Mouse (Mus musculus): ENCODE results near the gene Gnb1l.

The Gnb1l gene

DNA sequence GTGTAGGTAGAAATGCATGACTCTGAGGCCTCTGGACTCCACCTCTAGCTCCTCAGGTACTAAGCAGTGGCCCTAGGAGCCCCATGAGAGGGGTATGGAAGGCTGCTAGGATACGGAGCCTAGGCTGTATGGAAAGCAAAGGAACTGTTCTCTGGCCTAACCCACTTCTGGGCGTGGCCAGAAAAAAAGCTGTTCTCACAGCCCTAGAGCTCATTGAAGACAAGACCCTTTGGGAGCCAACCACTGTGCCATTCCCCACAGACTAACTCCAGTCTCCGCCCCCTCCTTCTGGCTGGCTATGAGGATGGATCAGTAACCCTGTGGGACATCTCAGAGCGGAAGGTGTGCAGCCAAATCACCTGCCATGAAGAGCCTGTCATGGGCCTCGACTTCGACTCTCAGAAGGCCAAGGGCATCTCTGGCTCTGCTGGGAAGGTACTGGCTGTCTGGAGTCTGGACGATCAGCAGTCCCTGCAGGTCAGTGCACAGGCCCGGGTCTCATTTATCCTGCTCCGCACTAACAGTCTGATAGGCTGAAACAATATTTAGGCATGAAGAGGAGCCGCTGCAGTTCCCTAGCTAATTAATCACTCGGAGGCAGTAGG is 53.7 kb downstream of the Gnb1l start:
- DNase-seq: no peak

DNA sequence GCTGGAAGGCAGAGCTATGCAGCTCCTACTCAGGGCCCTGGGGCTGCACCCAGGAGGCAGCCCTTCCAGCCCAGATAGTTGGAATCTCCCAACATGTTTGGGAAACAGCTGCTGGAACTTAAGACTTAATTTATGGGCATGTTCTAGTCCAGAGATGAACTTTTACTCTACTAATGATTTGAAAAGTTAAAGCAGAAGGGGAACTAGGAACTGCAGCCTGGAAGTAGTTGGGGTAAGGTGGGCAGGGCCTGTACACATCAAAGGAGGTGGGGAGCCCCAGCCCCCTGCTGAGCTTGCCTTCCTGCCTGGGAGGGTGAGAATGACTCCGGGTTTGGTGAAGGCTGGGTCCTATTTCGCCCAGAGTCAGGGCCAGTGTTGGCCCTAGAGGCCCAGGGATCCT is 56.2 kb downstream of the Gnb1l start:
- DNase-seq: no peak

DNA sequence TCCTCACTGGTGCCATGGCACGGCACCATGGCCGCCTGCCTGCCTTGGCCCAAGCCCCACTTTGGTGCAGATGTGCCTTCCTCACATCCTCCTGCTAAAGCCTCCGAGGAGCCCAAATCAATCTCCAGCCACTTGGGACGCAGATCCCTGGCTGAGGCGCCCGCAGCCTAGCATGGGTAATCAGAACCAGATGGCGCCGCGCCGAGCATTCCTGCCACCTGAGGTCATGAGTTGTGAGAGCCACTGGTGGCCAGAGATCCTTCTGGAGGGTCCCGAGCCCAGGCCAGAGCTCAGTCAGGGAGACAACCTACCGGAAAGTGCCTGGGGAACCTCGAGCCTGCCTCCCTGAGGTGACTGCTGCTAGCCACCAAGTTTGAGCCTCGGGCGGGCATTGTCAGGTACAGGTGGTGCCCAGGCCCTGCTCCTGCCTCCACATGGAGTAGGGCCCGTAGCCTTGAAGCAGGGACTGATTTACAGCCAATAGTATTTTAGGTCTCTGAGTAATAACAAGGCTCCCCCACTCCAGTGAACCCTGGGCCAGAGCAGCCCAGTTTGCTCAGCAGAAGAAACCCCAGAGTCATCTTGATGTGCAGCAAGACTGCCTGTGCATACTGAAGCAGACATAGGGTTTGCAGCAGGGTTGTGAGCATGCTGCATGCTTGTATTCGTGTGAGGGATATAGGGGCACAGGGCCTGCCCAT is 56.9 kb downstream of the Gnb1l start:
- peak; percentile 21 for DNase-seq

DNA sequence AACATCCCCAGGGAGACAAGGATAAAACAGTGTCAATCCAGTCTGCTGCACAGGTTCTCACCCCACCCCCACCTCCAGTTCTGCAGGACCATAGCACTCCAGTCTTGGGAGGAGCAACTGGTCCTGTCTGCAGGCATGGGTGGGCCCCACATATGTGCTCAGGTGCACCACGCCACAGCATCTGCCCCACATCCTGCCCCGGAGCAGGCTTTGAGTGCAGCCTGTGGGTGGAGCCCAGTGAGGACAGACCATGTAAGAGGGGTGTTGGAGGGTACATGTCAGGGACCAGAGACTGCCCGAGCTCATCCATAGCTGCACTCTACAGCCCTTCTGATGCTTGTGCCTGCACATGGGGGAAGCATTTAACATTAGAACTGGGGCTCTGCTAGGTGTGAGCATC is 57.9 kb downstream of the Gnb1l start:
- DNase-seq: no peak

DNA sequence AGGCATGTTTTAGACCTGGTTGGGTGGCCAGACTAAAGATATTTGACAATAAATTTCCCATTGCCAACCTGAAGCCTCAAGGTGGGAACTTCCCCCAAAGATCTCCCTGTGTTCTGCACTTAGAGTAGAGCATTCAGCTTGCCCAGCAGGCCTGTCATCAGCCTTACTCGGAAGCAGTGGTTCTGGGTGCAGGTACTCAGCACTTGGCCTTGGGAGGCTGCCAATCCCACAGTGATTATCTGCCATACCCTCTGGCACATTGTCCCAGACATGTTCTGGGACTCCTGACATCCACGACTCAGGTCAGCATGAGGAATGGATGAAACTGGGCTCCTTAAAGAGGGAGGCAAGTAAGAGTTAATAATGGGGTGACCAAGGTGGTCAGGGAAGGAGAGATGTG is 66.0 kb downstream of the Gnb1l start:
- DNase-seq: no peak

DNA sequence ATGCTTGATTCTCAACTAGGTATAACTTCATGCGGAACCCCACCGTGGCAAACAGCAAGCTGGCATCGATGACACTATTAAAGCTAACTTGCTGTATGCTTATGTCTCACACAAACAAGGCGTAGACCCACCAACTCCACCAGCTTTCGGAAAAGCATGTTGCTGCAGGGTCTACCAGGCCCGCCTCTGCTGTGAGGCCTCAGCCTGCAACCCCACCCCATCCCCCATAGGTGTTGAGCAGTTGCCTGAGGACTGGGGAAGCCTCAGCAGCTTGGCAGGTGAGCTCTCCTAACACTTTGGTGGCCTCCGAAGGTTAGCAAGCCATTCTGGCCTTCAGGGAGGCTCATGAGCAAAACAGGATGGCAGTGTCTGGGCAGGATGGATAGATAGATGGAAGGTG is 70.1 kb downstream of the Gnb1l start:
- DNase-seq: no peak

DNA sequence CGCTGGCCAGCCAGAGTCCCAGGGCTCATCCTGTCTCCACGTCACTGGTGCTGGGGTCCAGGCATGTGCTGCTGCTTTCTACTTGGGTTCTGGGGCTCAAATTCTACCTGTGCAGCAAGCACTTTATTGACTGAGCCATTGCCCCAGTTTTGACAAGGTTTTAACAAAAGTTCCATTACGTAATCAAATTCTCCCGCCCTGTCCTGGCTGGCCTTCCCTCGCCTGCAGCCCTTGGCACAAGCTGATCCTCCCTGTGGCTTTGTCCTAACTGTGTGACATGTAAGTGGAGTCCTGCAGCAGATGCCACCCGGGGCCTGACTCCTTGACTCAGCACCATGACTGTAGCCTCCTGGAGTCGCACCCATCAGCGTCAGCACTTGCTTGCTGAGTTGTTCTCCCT is 75.7 kb downstream of the Gnb1l start:
- DNase-seq: no peak

DNA sequence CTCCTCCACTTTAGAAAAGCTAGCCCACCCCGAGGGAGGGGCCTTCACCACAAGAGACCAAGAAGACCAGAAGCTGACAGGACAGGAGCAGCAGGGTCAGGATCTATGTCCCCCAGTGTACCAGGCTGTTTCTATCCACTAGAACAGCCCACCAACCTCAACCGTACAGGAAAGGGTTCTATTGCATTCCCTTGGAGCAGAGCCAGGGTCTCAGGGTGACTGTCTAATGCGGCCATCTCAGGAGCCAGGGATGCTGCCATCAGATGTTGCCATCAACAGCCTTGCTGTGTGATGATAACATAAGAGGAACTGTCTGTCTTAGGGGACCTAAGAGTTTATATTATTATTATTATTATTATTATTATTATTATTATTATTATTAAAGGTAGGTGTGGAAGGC is 78.6 kb downstream of the Gnb1l start:
- DNase-seq: no peak

DNA sequence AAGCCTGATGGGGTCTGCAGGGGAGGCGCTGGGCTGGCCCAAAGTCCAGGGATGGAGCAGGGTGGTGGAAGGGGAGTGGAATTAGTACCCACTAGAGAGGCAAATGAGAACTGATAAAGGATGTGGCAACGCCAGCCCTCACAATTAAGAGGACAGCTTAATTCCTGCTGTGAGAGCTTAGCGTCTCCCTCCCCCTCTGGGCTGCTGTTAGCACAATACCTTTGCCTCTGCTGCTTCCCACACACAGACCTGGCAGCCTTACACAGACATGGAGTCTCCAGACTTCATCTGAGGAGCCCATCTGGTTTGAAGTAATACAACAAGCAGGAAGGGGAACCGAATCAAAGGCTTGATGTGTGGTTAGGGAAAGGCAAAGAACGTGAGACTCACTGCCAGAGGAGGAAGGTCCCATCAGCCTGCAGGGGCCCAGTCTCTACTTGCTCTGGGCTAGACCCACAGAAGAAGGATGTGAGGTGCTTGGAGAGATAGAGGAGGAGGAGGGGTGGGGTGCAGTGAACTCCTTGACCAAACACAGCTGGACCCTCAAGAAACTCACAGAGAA is 79.2 kb downstream of the Gnb1l start:
- no peak for DNase-seq

DNA sequence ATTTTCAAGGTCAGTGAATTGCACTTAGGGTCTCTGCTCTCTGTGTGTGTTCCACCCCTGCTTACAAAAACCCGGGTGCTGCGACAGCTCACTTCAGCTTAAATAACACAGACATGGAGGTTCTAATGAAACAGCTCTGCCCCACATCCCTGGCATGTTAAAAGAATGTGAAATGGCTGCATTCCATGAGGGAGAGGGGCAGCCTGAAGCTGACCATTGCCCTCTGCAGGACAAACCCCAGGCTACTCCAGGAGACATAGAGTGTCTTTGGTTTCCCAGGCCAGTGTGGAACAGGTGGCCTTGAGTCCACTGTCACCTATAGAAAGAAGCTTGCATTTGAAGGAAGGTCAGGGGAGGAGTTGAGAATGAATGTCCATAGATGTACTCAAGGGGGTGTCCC is 81.9 kb downstream of the Gnb1l start:
- no peak for DNase-seq

DNA sequence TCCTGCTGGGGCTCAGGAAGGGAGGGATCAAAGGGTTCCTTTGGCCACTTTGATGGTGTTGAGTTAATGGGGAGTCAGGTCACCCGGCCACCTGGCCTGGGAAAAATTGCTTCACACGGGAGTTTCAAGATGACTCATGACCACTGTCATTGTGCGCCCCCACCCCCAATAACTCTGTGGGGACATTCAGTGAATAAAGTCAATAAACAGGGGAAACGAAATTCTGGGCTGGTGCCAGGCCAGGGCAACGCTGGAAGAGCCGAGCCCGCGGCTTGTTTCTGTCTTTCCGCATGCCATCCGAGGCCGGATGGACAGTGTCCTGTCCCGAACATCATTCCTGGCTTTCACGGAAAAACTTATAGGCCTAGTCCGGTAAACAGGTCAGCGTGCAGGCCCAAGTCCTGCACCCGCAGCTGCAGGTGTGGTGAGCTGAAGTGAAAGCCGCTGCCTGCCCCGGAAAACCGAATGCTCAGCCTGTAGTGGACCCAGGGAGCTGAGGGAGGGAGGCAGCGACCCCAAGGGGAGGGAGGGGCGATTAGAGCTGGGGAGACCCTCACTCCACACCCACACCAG is 82.6 kb downstream of the Gnb1l start:
- DNase-seq: no peak

DNA sequence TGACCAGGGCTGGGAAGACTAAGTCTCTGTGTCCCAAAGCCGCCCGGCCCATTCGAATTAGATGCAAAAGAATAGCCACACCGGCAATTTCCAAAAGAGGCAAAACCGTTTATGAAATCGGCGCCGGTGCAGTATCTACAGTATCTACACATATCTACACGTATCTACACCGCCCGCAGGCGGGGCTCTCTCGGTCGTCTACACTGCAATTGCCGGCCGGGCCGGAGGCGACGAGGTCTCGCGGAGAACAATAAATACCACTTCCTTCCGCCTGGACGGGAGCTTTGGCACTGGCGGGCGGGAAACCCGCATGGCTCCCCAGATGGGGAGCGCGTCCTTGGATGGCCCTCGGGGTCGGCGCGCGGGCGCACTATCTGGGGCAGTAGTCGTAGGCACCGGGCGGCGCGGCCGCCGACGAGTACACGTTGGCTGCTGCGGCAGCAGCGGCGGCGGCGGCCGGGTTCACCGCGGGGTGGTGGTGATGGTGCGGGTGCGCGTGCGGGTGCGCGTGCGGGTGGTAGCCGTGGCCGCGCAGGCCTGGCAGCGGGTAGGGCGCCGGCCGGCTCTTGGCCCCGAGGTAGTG is 83.2 kb downstream of the Gnb1l start:
- DNase-seq: no peak

DNA sequence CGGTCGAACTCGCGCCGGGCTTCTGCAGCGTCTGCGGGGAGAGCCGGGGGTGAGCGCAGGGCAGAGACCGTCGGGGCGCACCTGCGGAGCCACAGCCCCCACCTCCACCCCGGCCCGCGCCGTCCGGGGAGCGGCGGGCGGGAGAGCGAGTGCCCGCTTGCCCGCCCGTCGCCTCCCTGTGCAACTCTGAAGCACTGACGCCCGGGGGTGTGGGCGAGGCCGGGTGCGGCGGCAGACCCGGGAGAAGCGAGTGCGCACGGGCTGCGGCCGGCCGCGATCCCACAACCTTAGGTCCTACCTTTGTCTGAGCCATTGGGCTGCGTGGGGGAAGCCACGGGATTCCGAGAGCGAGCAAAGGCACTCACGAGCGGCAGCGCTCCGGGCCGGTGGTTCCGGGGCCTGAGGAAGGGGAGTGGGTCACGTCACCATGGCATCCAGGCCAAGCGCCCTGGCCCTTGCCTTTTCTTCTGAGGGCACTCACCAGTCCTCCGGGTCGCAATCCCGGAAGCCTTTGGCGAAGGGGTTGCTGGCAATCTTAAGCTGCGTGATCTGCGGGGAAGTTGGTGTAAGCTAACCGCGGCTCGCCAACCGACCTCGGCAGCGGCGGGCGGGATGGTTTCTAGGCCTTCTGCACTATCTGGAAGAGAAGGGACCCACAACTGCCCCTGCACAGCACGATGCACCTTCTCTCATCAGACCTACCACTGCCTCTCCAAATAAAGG is 84.1 kb downstream of the Gnb1l start:
- no peak for DNase-seq

DNA sequence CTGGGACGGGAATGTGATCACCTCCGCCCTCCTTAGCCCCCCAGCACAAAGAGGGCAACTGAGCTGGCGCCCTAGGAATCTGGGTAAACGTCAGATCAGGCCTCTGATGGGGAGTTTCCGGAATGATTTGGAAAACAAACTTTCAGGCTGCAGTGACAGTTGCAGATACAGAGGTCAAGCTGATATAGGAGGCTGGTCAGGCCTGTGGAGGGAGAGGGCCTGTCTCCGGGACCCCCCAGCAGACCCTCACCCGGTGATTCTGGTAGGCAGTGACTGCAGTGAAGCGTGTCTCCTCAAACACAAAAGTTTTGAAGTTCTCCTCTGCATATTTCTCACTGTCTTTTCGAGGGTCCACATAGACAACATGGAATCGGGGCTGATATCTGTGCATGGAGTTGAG is 84.7 kb downstream of the Gnb1l start:
- DNase-seq: no peak

DNA sequence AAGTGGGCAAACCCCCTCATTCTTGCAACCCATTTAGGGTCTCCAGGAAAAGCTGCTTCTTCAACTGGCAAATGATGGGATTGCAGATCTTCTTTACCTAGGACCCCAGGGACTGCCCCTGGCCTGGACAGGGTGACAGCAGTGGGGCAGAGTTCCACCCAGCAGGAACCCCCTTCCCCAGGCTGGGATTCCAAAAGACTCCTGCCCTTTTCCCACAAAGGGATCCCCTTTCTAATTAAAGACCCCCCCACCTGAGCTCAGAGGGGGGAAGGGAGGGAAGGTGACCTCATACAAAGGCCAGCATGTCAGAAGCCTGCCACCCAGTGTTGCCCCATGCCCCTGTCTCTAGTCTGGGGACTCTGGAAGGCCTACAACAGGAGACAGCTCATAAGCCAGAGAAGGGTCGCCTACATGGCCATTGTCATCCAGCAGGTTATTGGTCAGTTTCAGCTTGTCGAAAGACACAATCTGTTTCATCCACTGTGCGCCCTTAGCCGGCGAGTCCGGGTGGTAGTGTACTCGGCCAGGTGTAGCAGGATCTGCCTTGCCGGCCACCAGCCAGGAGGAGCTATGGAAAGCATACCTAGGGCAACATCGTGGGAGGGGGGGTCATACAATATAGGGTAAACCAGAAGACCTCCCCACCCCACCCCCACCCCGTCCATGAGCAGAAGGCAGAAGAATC is 85.3 kb downstream of the Gnb1l start:
- DNase-seq: no peak

DNA sequence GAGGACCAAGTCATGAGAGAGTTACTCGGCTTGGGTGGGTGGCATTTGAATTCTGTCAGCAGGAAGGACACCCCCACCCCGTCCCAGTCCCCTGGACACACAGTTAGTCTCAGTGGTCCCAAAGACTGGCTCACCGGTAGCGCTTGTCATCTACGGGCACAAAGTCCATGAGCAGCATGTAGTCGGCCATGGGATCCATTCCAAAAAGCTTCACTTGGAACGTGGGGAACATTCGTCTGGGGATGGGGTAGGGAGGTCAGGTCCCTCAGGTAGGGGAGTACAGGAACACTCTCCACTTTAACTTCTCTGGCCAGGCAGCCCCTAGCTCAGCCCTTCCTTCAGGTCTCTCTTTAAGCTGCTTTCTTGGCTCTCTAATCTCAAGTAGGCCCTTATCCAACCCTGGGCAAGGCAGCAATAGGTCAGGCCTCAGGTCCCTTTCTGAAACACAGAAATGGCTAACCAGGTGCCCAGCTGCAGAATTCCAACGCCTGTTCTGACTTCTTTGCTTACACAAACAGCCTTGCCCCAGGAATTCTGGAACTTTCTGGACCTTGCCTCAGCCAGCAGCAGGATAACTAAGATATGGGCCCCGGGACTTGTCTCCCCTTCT is 86.5 kb downstream of the Gnb1l start:
- DNase-seq: no peak

DNA sequence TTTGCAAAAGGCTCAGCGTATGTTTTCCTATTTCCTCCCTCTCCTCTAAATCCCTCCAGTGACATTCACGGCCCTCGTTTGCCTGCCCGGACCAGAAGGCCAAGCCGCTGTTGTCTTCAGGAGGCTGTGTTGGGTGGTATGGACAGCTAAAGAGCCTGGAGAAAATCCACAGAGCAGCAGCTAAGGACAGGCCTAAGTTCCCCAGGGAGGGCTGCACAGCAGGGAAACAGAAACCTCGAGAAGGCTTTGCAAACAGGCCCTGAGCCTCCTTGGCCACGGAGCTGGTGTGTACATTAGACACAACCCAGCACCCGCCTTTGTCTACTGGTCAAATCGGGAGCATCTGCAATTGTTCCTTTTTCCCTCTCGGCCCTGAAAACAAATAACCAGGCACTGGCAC is 87.2 kb downstream of the Gnb1l start:
- DNase-seq: no peak

DNA sequence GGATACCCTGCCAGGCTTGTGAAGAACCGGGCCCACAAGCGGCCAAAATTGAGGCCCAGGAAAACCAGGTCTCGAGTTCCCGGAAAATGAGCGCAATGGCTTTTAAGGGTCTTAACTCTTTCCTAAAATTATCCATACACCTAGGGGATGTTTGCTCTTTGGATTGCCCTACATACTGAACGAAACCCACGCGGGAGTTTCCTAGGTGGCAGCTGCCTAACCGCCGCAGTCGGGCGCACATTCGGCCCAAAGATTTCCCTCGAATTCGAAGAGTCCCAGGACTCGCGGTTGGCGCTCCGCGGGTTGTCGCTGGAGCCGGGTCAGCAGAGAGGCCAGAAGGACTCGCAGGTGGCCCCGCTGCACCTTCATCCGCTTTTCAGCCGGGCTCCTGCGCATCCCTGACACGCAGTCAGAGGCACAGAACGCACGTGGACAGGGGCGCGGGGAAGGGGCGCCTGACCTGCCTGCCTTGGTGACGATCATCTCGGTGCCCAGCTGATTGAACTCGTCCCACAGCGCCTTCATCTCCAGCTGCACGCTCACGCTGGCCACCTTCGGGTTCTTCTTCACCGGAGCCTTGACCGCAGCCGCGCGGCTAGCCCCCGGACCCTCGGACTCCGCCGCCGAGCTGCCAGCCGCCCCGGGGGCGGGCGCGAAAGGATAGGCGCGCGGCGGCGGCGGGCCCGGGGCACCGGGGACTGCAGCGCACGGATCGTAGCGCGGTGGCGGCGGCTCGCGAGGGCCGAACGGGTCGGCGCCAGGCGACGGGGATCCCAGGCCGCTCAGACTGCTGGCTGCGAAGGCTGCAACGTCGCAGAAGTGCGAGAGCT is 87.8 kb downstream of the Gnb1l start:
- DNase-seq: no peak

DNA sequence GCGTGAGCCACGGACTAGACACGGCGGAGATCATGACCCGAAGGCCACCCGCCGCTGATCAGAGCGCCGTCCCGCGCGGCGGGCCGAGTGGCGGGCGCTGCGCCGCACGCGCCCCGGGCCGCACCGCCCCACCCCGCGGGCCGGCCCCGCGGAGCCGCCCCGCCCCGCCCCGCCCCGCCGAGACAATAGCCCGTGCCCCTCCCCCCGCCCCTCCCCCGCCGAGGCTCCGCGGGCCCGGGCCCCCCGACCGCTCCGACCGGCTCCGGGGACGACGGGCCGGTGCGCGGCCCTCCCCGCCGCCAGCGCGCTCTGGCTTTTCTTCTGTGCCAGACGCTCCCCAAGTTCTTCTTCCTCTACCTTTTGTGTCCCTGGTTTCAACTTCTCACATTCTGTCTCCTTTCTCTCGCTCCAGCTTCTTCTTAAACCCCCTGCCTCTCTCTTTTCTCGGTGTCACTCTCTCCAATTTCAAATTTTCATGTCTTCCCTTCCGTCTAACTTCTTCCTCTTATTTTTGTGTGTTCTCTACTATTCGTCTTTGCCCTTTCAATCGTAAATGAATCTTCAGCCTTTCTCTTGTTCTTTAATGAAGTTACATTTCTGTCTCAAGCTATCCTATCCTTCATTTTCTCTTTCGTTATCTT is 88.5 kb downstream of the Gnb1l start:
- DNase-seq: no peak

DNA sequence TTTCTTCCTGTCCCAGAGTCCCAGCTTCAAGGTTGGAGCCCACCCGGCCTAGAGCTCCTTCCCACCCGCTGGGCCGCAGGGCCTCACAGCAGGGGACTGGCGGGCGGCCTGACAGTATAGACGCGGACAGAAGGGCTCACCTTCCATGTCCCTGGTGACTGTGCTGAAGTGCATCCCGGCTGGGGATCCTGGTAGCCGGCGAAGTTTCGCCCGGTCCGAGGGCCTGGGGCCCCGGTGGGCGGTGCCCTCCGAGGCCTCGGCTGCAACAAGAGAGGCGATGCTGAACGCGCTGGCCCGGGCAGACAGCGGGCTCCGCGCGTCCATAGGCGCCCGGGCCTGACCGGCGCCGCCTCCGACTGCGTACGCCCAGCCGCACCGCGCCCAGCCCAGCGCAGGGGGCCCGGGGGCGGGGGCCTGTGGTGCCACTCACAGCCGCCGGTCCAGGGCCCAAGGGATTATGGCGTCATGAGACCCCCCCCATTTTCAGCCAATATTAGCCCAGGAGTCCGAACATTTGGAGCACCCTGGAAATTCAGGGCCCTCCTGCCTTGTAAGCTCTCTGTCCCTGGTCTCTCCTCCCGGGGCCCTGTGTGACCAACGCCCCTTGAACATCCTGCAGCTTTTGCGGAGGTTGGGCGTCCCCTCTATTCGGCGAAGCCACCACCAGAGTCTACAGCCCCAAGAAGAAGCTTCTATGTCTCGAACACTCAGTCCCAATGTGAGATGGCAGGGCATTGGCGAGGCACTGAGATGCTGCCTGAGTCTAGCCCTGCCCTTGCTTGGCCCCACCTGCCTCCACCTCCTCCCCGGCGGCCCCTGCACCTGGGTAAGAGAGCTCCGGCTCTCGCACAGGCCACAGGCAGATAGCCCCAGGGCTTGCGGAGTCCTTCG is 89.6 kb downstream of the Gnb1l start:
- no peak for DNase-seq
